Mouse (Mus musculus) CH12.LX (cell line): ENCODE results near the gene Prdx1. TPM values are rescaled to one million over a fixed set of nuclear protein-coding genes. Genes with fewer than 3 reads are reported as not detected.
"Not testable (repeated sequence)": the region's sequence is repeated elsewhere in the genome, so short reads cannot be mapped to it uniquely, and the experiment has no call there.

Experiments
- DNase-seq: peaks from one replicate; pipeline ENCODE4 v3.0.0-alpha.2; 2013; ENCODE audit errors: extremely low read depth
- H3K27ac ChIP-seq: 2 replicates; pipeline ENCODE4 v1.5.1; 2012; ENCODE audit warnings: low read depth, mild to moderate bottlenecking, control low read depth, moderate library complexity; ENCODE audit not compliant: insufficient read depth
- H3K27me3 ChIP-seq: replicated peaks from 2 replicates; pipeline ENCODE3; 2012; ENCODE audit warnings: inconsistent platforms
- H3K36me3 ChIP-seq, 2 experiments: replicated peaks in 1 of 2; 2 replicates each; pipeline versions ENCODE3 to v1.6.1; 2012; ENCODE audit warnings: inconsistent platforms in 1 of 2, low read length in 1 of 2, mild to moderate bottlenecking in 1 of 2, mixed read lengths in 1 of 2, moderate library complexity in 1 of 2; ENCODE audit not compliant: control insufficient read depth in 1 of 2, insufficient read depth in 1 of 2
- H3K4me1 ChIP-seq, 2 experiments: 2 replicates each; pipeline ENCODE4 v1.6.1; 2012; ENCODE audit warnings: inconsistent platforms in 1 of 2, moderate library complexity in 1 of 2; ENCODE audit not compliant: insufficient read depth in 2 of 2, control insufficient read depth in 1 of 2
- H3K4me2 ChIP-seq: 2 replicates; pipeline ENCODE4 v1.6.1; 2012; ENCODE audit warnings: low read depth, mild to moderate bottlenecking, control low read depth; ENCODE audit not compliant: poor library complexity, insufficient read depth, severe bottlenecking
- H3K4me3 ChIP-seq, 3 experiments: fragments of 150-350 bp in 1 of 3; sonication (generic) in 1 of 3; replicated peaks in 1 of 3; 2 replicates each; pipeline versions ENCODE3 to v1.5.1; 2011 to 2012; ENCODE audit warnings: low read depth in 2 of 3, low read length in 2 of 3, mild to moderate bottlenecking in 2 of 3, moderate library complexity in 2 of 3, control low read depth in 1 of 3, improper control_type of control experiment in 1 of 3, inconsistent platforms in 1 of 3, mixed read lengths in 1 of 3; ENCODE audit not compliant: poor library complexity in 1 of 3
- H3K79me2 ChIP-seq: replicated peaks from 2 replicates; pipeline ENCODE4 v1.6.1; 2012; ENCODE audit warnings: mild to moderate bottlenecking, moderate library complexity; ENCODE audit not compliant: control insufficient read depth, poor library complexity, insufficient read depth, severe bottlenecking; ENCODE audit errors: extremely low read depth
- H3K9ac ChIP-seq: 2 replicates; pipeline ENCODE4 v1.6.1; 2012; ENCODE audit warnings: low read depth, mild to moderate bottlenecking, control low read depth, moderate library complexity; ENCODE audit not compliant: insufficient read depth
- H3K9me3 ChIP-seq: replicated peaks from 2 replicates; pipeline ENCODE3; 2012; ENCODE audit warnings: low read length, inconsistent platforms, mixed read lengths
- CTCF ChIP-seq, 2 experiments: IDR thresholded peaks in 1 of 2; conservative IDR thresholded peaks in 1 of 2; 2 replicates each; pipeline ENCODE4 v1.5.1; 2011 to 2012; ENCODE audit warnings: low read depth in 2 of 2, low read length in 2 of 2, improper control_type of control experiment in 1 of 2, inconsistent platforms in 1 of 2, mild to moderate bottlenecking in 1 of 2, moderate library complexity in 1 of 2
- ETS1 ChIP-seq: conservative IDR thresholded peaks from 2 replicates; pipeline ENCODE4 v1.6.1; 2012; ENCODE audit warnings: low read depth, mild to moderate bottlenecking, inconsistent platforms, low read length, improper control_type of control experiment, moderate library complexity
- JUND ChIP-seq: conservative IDR thresholded peaks from 2 replicates; pipeline ENCODE4 v1.6.1; 2011; ENCODE audit warnings: low read depth, low read length, improper control_type of control experiment
- MAFK ChIP-seq: IDR thresholded peaks from 2 replicates; pipeline ENCODE4 v1.6.1; 2011; ENCODE audit warnings: low read length, improper control_type of control experiment; ENCODE audit not compliant: insufficient replicate concordance
- NRF1 ChIP-seq: IDR thresholded peaks from 2 replicates; pipeline ENCODE4 v1.6.1; 2014; ENCODE audit warnings: low read depth, mild to moderate bottlenecking, inconsistent platforms, low read length, improper control_type of control experiment, moderate library complexity
- PAX5 ChIP-seq: IDR thresholded peaks from 2 replicates; pipeline ENCODE4 v1.6.1; 2012; ENCODE audit warnings: low read length, inconsistent platforms, mixed read lengths
- POLR2A ChIP-seq: IDR thresholded peaks from 2 replicates; pipeline ENCODE4 v1.6.1; 2011; ENCODE audit warnings: low read depth, mild to moderate bottlenecking, improper control_type of control experiment, low read length
- RCOR1 ChIP-seq: conservative IDR thresholded peaks from 2 replicates; pipeline ENCODE4 v1.6.1; 2012; ENCODE audit warnings: low read depth, mild to moderate bottlenecking, inconsistent platforms, low read length, improper control_type of control experiment
- UBTF ChIP-seq: IDR thresholded peaks from 2 replicates; pipeline ENCODE4 v1.6.1; 2012; ENCODE audit warnings: low read depth, mild to moderate bottlenecking, inconsistent platforms, low read length, improper control_type of control experiment, moderate library complexity
- dilution Hi-C: fragments of 300-500 bp; cut with MboI; formaldehyde crosslinking; loops from 2 replicates; pipeline ENCODE4 v1.14.3; 2020; ENCODE audit warnings: low sequenced_read_pairs; ENCODE audit not compliant: extremely low pct_unique_long_range_greater_than_20kb, extremely low pct_ligation_motif_present
- in situ Hi-C: fragments of 300-500 bp; cut with MboI; formaldehyde crosslinking; loops from 3 replicates; pipeline ENCODE4 v1.14.3; 2019; ENCODE audit warnings: low sequenced_read_pairs, low pct_ligation_motif_present, low pct_unique_long_range_greater_than_20kb, mixed read lengths
- polyA plus RNA-seq: library from polyadenylated mRNA; unstranded; fragments of >175 nt; gene quantifications from 2 replicates; pipeline ENCODE4 v1.2.1, GENCODE M21; 2012; ENCODE audit warnings: low read depth; ENCODE audit not compliant: insufficient read length
- total RNA-seq, 2 experiments: library from RNA; depleted of rRNA; stranded (reverse); fragments of 300-350 nt in 1 of 2; fragments of >200 nt in 1 of 2; gene quantifications; 2 replicates each; pipeline ENCODE4 v1.2.3; 2012 to 2014

Gene Prdx1
- total and polyA plus RNA-seq, 3 experiments: 269 to 1,274 (median 934) TPM

GRCm38 (mm10) chr4:116676027-116676426 is 9.3 kb upstream of the Prdx1 start (continued):
- no peak for TF ChIP-seq ETS1
- no peak for TF ChIP-seq NRF1
- TF ChIP-seq CTCF (conservative IDR thresholded peaks at IDR 0.05 in 1 of 2, IDR thresholded peaks at IDR 0.05 in 1 of 2; ENCODE audit: low read depth in 2 of 2, low read length in 2 of 2): no peak
- no peak for TF ChIP-seq PAX5

GRCm38 (mm10) chr4:116677808-116678207 is 7.5 kb upstream of the Prdx1 start:
- in situ Hi-C loops: no loop called here

GRCm38 (mm10) chr4:116679141-116679540 is 6.2 kb upstream of the Prdx1 start:
- Histone ChIP-seq H3K9me3 (no peaks in the 10 kb centered on the region), H3K4me3 (no peak overlapping the region), H3K79me2 (no peaks in the 10 kb centered on the region), H3K9ac (no peak overlapping the region), H3K27ac (no peak overlapping the region), H3K4me2 (no peak overlapping the region), H3K36me3 (no peaks in the 10 kb centered on the region), H3K4me1 (peaks cover 7 to 35% of the 10 kb centered on the region in 2 experiments; a peak in 3 of 4 replicates), H3K27me3 (no peaks in the 10 kb centered on the region)
- no peak for DNase-seq
- dilution Hi-C loops: no loop called here
- TF ChIP-seq UBTF: no peak
- in situ Hi-C loops: no loop called here

More at GRCm38 (mm10) chr4:116677808-116678207, 7.5 kb upstream of the Prdx1 start:
- Histone ChIP-seq H3K4me1 (peaks cover 7 to 33% of the 10 kb centered on the region in 2 experiments; a peak in 3 of 4 replicates), H3K4me2 (no peak overlapping the region), H3K36me3 (no peaks in the 10 kb centered on the region), H3K4me3 (no peak overlapping the region), H3K79me2 (no peaks in the 10 kb centered on the region), H3K27me3 (no peaks in the 10 kb centered on the region), H3K27ac (no peak overlapping the region), H3K9me3 (no peaks in the 10 kb centered on the region), H3K9ac (no peak overlapping the region)
- dilution Hi-C loops: no loop called here
- no peak for TF ChIP-seq JUND
- no peak for TF ChIP-seq RCOR1
- no peak for TF ChIP-seq POLR2A
- peak; percentile 21; the same call in 1 of the 2 replicates for TF ChIP-seq ETS1
- DNase-seq: no peak

- H3K27me3 ChIP-seq, H3K9me3 ChIP-seq, H3K4me3 ChIP-seq, dilution Hi-C loops, H3K27ac ChIP-seq, H3K9ac ChIP-seq, H3K79me2 ChIP-seq, H3K36me3 ChIP-seq, H3K4me2 ChIP-seq, DNase-seq, in situ Hi-C loops: not testable (repeated sequence)
- peaks cover 1 to 41% of the 10 kb centered on the region in 2 experiments; a peak in 3 of 4 replicates for H3K4me1 ChIP-seq
- TF ChIP-seq MAFK: peak; percentile 62; the same call in 1 of the 2 replicates
Measured at GRCm38 (mm10) chr4:116680521-116680920, 4.8 kb upstream of the Prdx1 start.
